Mouse (Mus musculus) lung, postnatal 0 days (tissue): ENCODE results near the gene Mrps25. TPM values are rescaled to one million over a fixed set of nuclear protein-coding genes. Genes with fewer than 3 reads are reported as not detected.

Source experiments
- ATAC-seq: fragments of 200-750 bp; cut with Nextera tagmentation; 2 replicates; pipeline ENCODE4 v1.8.0; 2017; ENCODE audit warnings: moderate library complexity
- DNase-seq: peaks from one replicate; pipeline ENCODE4 v3.0.0-alpha.2; 2016; ENCODE audit warnings: low spot score
- H3K27ac ChIP-seq: fragments of 300-500 bp; sonication (generic); 2 replicates; pipeline ENCODE4 v1.5.1; 2014; ENCODE audit warnings: antibody characterized with exemption, mild to moderate bottlenecking, low read length, mixed read lengths
- H3K27me3 ChIP-seq: fragments of 300-500 bp; sonication (generic); replicated peaks from 2 replicates; pipeline ENCODE4 v1.6.1; 2014; ENCODE audit warnings: low read length, mixed read lengths; ENCODE audit not compliant: insufficient read depth
- H3K36me3 ChIP-seq: fragments of 300-500 bp; sonication (generic); 2 replicates; pipeline ENCODE4 v1.6.1; 2014; ENCODE audit warnings: low read length, mixed read lengths; ENCODE audit not compliant: insufficient read depth
- H3K4me1 ChIP-seq: fragments of 300-500 bp; sonication (generic); 2 replicates; pipeline ENCODE4 v1.6.1; 2014; ENCODE audit warnings: antibody characterized with exemption, low read depth, low read length, mixed read lengths; ENCODE audit not compliant: insufficient read depth
- H3K4me2 ChIP-seq: fragments of 300-500 bp; sonication (generic); replicated peaks from 2 replicates; pipeline ENCODE4 v1.6.1; 2014; ENCODE audit warnings: low read depth, mild to moderate bottlenecking, low read length, moderate library complexity, mixed read lengths
- H3K4me3 ChIP-seq: fragments of 300-500 bp; sonication (generic); 2 replicates; pipeline ENCODE4 v1.5.1; 2014; ENCODE audit warnings: low read depth, low read length
- H3K9ac ChIP-seq: fragments of 300-500 bp; sonication (generic); replicated peaks from 2 replicates; pipeline ENCODE4 v1.6.1; 2014; ENCODE audit warnings: low read depth, mild to moderate bottlenecking
- H3K9me3 ChIP-seq: fragments of 300-500 bp; sonication (generic); 2 replicates; pipeline ENCODE4 v1.6.1; 2016; ENCODE audit warnings: low read length, mixed read lengths
- CTCF ChIP-seq: IDR thresholded peaks from 2 replicates; pipeline ENCODE4 v1.5.1; 2016; ENCODE audit warnings: antibody characterized with exemption, mild to moderate bottlenecking
- EP300 ChIP-seq: IDR thresholded peaks from 2 replicates; pipeline ENCODE4 v1.6.1; 2016; ENCODE audit warnings: antibody characterized with exemption, mild to moderate bottlenecking, control low read depth
- WGBS: fragments of 180-500 bp; shearing (Covaris S2); extraction: QIAGEN DNeasy Blood & Tissue Kit; methylation state at CpG from one replicate; pipeline ENCODE4 v1.1.7; 2014; 5-methylcytosine and 5-hydroxymethylcytosine counted together
- polyA plus RNA-seq: library from polyadenylated mRNA; unstranded; fragments of >200 nt; fragmentation: Nextera tagmentation; extraction: Ambion mirVana; gene quantifications from 2 replicates; pipeline ENCODE4 v1.2.1, GENCODE M21; 2015

Gene Mrps25
- polyA plus RNA-seq, 1 experiment from 2014 or later, result 26.5 TPM

DNA sequence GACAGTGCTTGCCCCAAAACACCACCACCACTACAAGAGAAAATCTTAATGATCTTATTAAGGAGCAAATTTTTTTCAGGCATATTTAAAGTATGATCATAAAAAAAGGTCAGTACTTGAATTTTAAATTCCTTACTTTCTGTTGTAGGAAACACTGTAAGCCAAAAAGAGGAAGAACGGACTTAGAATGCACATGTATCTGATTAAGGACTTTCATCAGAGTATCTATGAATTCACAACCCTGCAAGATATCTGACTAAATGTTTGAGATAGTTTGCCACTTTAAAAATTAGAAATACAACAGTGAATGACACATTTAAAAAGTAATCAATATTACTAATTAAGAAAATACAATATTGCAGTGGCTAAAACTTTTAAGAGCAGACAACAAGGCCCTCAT, 7.4 kb downstream of the Mrps25 start:
- TF ChIP-seq EP300 (no peak), CTCF (no peak)
- H3K36me3 ChIP-seq, result peaks cover 15% of the 10 kb centered on the region; the same call in 1 of the 2 replicates
- WGBS, result 94% methylated on average over 1 of the region's 1 CpGs
- no peak overlapping the region for H3K4me2 ChIP-seq
- H3K27me3 ChIP-seq, result no peaks in the 10 kb centered on the region
- H3K9me3 ChIP-seq, result no peaks in the 10 kb centered on the region; the same call in 1 of the 2 replicates
- no peak overlapping the region for H3K27ac ChIP-seq
- H3K9ac ChIP-seq, result no peak overlapping the region
- H3K4me3 ChIP-seq, result no peak overlapping the region
- no peak for ATAC-seq
- H3K4me1 ChIP-seq, result no peaks in the 10 kb centered on the region
- DNase-seq, result no peak

DNA sequence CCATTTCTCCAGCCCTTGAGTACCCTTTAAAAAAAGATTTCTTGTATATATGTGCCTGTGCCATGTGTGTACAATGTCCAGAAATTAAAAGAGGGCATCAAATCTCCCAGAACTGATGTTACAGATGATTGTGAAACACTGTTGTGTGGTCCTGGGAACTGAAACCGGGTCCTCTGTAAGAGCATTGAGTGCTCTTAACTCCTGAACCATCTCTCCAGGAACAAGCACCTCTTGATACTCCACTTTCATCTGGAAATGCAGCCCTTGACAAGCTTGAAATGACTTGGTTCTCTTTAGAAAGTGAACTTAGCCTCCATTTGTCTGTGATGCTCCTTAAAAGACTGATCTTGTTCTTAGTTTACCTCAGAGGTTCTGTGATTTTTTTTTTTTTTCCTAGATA, 21.1 kb downstream of the Mrps25 start:
- Histone ChIP-seq H3K27ac (no peak overlapping the region), H3K9ac (no peak overlapping the region), H3K36me3 (peaks cover 35% of the 10 kb centered on the region; the same call in 1 of the 2 replicates), H3K4me1 (no peaks in the 10 kb centered on the region), H3K9me3 (no peaks in the 10 kb centered on the region), H3K4me3 (no peak overlapping the region), H3K4me2 (no peak overlapping the region), H3K27me3 (no peaks in the 10 kb centered on the region)
- 0 out of 2 replicates have a peak, but pooled peaks have one; percentile 7 for TF ChIP-seq EP300
- TF ChIP-seq CTCF, result no peak
- peak; percentile 71 for ATAC-seq
- 70% methylated on average over 1 of the region's 1 CpGs for WGBS
- DNase-seq, result peak; percentile 62

DNA sequence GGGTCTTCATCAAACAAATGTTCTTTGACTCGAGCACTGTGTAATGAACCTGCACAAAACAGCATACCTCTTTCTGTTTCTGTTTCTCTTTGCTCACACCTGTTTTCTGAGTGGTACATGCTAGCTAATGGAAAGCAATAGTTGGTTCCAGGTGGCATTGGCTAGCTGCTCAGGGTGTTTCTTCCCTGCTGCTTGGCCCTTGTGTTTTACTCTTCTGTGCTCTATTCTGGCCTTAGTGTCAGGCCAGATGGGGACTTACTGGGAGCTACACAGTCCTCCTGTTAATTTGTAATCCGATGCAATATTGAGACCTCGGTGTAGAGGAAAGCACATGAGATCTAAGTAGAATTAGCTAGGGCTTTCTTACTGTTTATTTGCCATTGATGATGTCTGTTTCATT, 25.0 kb downstream of the Mrps25 start:
- no peaks in the 10 kb centered on the region for H3K9me3 ChIP-seq
- no peak overlapping the region for H3K4me2 ChIP-seq
- ATAC-seq (no peak), DNase-seq (no peak)
- TF ChIP-seq CTCF (no peak), EP300 (no peak)
- H3K36me3 ChIP-seq, result peaks cover 52% of the 10 kb centered on the region; the same call in 1 of the 2 replicates
- no peak overlapping the region for H3K9ac ChIP-seq
- no peaks in the 10 kb centered on the region for H3K27me3 ChIP-seq
- no peaks in the 10 kb centered on the region for H3K4me1 ChIP-seq
- WGBS, result 94% methylated on average over 3 of the region's 3 CpGs
- H3K4me3 ChIP-seq, result no peak overlapping the region
- no peak overlapping the region for H3K27ac ChIP-seq

DNA sequence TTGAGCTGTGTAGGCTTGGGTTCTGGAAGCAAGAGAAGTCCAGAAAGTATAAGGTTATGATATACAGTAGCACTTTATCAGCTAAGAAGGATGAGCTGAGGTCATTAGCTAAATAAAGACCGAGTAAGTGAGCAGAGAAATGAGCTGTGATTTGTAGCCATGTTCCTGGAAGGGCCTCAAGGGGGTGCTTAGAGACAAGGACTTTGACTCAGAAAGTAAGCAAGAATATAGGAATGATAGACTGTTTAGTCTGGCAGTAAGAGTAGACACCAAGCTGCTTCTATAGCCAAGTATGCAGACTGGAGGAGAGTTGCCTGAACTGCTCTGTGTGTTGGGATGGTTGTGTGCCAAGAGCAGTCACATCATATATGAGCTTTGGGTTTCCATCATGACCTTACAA, 30.1 kb downstream of the Mrps25 start:
- no peaks in the 10 kb centered on the region for H3K9me3 ChIP-seq
- 35% methylated on average over 1 of the region's 1 CpGs for WGBS
- peak; percentile 26 for TF ChIP-seq CTCF
- no peak for TF ChIP-seq EP300
- H3K36me3 ChIP-seq, result peaks cover 39% of the 10 kb centered on the region; the same call in 1 of the 2 replicates
- no peaks in the 10 kb centered on the region for H3K27me3 ChIP-seq
- DNase-seq (peak; percentile 38), ATAC-seq (peak; percentile 67)
- H3K4me3 ChIP-seq, result no peak overlapping the region
- no peak overlapping the region for H3K4me2 ChIP-seq
- H3K9ac ChIP-seq, result no peak overlapping the region
- H3K4me1 ChIP-seq, result no peaks in the 10 kb centered on the region
- H3K27ac ChIP-seq, result no peak overlapping the region

DNA sequence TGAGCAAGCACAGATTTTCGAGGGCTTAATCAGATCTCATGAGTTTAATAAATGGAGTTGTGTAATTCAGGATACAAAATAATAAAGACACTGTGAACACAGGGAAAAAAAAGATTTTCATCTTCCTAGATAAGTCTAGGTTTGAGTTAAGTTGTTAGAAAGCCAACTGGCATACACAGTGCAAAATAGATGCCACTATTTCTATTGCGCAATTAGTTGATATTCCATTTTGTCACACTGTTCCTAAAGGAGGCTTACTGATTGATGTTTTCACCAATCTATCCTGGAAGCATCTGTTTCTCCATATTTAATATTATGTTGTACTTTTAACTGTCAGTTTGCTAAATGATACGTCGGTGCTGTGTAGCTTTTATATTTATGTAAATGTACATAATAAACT, 38.0 kb downstream of the Mrps25 start:
- Histone ChIP-seq H3K4me2 (no peak overlapping the region), H3K4me3 (no peak overlapping the region), H3K27me3 (no peaks in the 10 kb centered on the region), H3K27ac (no peak overlapping the region), H3K9ac (no peak overlapping the region), H3K36me3 (no peaks in the 10 kb centered on the region), H3K4me1 (no peaks in the 10 kb centered on the region), H3K9me3 (no peaks in the 10 kb centered on the region)
- no peak for ATAC-seq
- TF ChIP-seq EP300 (no peak), CTCF (no peak)
- DNase-seq, result no peak
- WGBS, result 95% methylated on average over 4 of the region's 4 CpGs

DNA sequence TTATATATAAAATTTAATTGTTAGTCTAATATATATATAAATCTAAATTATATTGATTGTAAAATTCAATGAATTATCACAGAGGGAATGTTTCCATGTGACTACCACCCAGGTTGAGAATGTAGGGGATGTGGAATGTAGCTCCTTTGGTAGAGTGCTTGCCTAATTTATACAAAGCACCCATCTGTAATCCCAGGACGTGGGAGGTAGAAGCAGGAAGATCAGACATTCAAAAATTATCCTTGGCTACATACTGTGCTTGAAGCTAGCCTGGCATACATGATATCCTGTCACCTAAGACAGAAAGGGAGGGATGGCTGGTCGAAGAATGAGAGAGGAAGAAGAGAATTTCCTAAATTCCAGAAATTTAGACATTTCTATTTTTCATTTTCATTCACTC, 47.5 kb downstream of the Mrps25 start:
- H3K4me3 ChIP-seq, result no peak overlapping the region
- ATAC-seq (no peak), DNase-seq (no peak)
- no peaks in the 10 kb centered on the region for H3K27me3 ChIP-seq
- TF ChIP-seq EP300 (no peak), CTCF (no peak)
- 56% methylated on average over 2 of the region's 2 CpGs for WGBS
- H3K36me3 ChIP-seq, result no peaks in the 10 kb centered on the region
- H3K27ac ChIP-seq, result no peak overlapping the region
- no peak overlapping the region for H3K9ac ChIP-seq
- H3K9me3 ChIP-seq, result no peaks in the 10 kb centered on the region
- no peaks in the 10 kb centered on the region; the same call in 1 of the 2 replicates for H3K4me1 ChIP-seq
- no peak overlapping the region for H3K4me2 ChIP-seq

DNA sequence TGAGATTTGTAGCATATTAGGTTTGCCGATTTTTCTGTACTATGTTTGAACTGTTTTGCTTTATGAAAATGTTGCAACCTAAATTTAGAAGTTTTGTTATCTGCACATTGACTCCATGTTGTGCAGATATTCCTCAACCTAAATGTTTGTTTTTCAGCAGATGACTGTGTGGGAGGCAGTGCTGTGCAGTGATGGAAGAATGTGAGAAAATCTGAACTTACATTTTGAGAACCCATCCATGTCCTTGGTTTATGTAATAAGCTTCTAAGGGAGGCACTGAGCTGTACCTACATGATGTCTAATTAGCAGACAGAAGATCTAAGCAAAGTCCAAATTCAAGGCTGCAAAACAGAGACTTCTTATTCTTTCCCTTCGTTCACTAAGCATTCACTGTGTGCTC, 50.2 kb downstream of the Mrps25 start:
- no peaks in the 10 kb centered on the region for H3K9me3 ChIP-seq
- H3K4me2 ChIP-seq, result no peak overlapping the region
- no peaks in the 10 kb centered on the region; the same call in 1 of the 2 replicates for H3K4me1 ChIP-seq
- WGBS, result 94% methylated on average over 2 of the region's 2 CpGs
- no peaks in the 10 kb centered on the region for H3K36me3 ChIP-seq
- ATAC-seq (no peak), DNase-seq (no peak)
- no peaks in the 10 kb centered on the region for H3K27me3 ChIP-seq
- no peak overlapping the region for H3K9ac ChIP-seq
- TF ChIP-seq EP300 (no peak), CTCF (no peak)
- H3K4me3 ChIP-seq, result no peak overlapping the region
- H3K27ac ChIP-seq, result no peak overlapping the region
